Mouse (Mus musculus) erythroid progenitor cell, adult 5-6 weeks (primary cell): ENCODE measurements around the gene Ntn3. TPM values are rescaled to one million over a fixed set of nuclear protein-coding genes. Genes with fewer than 3 reads are reported as not detected.

Experiments
- ATAC-seq: replicated peaks from 2 replicates; pipeline ENCODE4 v1.8.0; 2016; ENCODE audit warnings: moderate number of reproducible peaks, mild to moderate bottlenecking, moderate TSS enrichment, inconsistent platforms; ENCODE audit not compliant: poor library complexity, low FRiP score, severe bottlenecking
- total RNA-seq, 2 experiments: library from RNA; stranded (forward) in 1 of 2; stranded (reverse) in 1 of 2; fragments of 150-400 nt in 1 of 2; fragments of 186-747, 209-891 nt in 1 of 2; gene quantifications; 2 replicates each; pipeline versions ENCODE4 v1.2.3 to v1.2.4; 2015 to 2017; ENCODE audit warnings: low replicate concordance in 2 of 2

Ntn3 gene
- total RNA-seq (2015; ENCODE audit: low replicate concordance) (not detected in 2 replicates), total RNA-seq (2017; ENCODE audit: low replicate concordance) (not detected in 2 replicates)

DNA sequence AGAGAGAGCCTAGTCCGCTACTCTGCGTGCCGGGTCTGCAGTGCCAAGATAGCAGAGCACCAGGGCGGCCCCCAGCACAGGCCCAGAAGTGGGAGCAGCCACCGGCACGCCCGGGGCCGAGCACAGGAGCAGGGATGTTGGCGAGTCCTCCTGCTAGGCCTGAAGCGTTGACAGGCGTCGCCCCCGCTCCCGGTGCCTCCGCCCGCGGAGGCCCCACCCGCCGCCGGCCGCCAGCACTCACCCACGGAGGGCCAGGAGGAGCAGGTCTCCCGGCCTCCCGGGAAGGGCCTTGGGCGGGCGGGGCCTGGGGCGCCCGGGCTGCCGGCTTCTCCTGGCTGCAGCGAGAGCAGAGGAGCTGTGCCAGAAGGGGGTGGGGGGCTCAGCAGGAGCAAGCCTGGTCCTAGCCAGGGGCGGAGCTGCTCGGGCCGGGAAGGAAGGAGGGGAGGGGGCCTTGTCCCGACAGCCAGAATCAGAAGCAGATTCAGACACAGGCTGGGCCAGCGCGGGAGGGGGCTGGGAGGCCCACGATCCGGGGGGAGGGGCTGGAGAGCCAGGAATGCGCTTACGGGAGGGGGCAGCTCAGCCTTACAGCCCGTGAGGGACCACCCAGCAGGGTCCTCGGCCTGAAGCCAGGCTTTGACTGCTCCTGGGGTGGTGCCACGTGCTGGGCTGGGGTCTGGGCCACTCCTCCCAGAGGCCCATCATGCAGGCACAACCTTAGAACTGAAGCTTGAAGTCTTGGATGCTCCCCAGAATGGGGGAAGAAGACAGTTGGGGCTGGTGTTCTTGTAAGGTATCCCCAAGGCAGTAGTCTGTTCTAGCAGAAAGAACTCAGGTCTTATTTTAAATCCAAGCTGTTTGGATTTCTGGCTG is at the start of gene Ntn3:
Ntn3 (minus strand) TSS at position 489 of the 873 bp plus-strand sequence.
- peak; percentile 76 for ATAC-seq

DNA sequence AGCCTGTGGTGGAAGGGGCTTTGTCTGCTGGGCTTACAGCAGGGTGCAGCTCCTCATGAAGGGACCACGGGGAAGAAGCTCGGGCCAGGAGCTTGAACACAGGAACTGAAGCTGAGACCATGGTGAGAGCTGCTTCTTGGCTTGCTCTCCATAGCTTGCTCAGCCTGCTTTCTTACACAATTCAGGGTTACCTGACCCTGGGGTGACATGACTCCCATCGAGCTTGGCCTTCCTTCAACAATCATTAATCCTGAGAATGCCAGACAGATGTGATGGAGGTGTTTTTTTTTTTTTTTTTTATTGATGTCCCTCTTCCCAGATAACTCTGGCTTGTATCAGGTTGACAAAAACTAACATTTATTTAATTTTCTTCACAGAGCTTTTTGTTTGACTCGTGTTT is 49.6 kb upstream of the Ntn3 start:
- no peak for ATAC-seq

DNA sequence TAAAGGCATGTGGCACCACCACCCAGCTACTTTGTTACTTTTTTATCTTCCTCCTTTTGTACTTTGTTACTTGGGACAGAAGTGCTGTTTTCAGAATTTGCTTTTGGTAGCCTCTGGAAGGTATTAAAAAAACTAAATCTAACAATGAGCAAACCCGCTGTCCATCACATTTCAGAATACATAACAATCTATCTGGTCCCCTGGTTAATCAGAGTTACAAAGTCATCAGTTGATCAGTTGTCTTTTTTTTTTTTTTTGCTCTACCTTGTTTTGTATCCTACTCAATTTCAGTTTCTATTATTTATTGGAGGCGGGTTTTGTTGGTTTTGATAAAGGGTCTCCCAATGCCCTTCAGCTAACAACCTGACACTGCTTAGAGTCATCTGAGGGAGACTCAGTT is 43.0 kb upstream of the Ntn3 start:
- no peak for ATAC-seq

DNA sequence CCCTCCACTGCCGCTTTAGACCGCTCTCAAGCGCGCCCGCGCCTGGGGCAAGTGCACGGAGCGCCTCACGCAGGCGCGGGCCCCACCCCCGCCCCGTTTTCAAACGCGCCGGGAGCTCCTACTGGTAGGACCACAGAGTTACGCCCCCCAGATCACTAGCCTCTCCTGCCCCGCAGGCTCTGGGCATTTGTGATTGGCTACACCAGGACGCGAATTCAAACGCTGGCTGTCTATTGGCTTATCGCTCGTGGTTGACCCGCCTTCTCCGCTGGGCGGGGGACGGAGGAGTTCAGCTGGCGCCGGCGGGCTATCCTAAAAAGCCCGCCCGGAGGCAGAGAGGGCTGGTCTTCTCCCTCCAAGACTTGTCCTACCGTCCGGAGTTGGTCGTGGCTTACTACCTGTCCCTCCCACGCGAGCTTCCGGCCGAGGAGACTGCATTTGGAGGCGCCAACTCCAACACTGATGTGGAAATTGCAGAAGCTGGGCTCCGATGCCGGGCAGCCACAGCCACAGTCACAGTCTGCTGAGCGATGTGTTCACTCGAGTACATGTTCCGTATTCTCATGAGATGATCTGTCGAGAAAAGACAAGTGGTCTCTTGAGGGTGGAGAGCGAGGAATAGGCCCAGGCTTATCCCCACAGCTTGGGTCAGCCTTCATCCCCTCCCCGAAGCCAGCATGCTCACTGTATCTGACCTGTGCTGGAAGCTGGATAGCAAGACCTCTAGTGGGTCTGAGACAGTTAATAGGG is 42.2 kb upstream of the Ntn3 start, which contains the start of gene Ccnf:
Ccnf (minus strand) TSS at position 165 of the 750 bp plus-strand sequence.
- peak; percentile 95 for ATAC-seq

DNA sequence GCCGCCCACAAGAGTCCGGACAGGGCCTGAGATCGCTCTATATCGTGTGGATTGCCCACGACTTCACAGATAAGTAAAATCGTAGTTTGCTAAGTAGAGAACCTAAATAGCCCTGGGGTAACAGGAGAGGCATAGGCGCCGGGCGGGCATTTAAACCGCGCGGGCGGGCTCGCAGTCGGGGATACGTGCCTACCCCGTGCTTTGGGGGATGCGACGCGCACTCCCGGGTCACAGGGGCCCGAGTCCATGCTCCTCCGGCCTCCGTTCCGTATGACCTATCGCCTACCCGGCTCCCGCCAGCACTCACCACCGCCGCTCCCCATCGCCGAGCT is 41.6 kb upstream of the Ntn3 start:
- 0 out of 2 replicates have a peak, but pooled peaks have one; percentile 0 for ATAC-seq

DNA sequence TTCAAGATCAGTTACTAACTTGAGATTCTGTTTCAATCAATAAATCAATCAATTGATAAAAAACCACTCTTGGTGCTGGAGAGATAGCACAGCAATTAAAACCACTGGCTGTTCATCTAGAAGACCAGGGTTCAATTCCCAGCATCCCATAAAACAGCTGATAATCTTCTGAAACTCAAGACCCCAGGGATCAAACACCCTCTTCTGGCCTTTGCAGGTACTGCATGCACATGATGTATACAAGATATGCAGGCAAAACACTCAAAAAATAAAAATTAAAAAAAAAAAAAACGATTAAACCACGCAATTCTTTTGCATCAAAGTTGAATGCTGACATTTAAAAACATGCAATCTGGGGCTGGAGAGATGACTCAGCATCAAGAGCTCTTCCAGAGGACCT is 39.3 kb upstream of the Ntn3 start:
- ATAC-seq: no peak

DNA sequence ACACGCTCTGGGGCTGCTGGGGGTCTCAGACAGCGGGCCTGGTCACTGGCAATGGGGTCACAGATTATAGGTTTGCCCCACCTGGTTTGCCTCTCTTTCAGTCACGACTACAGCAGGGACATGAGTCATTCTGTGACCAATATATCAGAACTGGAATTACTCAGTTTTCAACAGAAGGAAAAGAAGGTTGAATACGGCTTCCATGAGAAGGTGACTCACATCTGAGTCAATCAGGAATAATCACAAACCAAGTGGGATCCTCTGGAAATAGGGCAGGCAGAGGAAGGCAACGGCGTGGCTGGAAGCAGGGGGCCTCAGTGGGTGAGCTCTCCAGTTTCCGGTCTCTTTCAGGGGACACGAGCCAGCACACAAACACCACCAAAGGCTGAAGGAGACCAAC is 34.7 kb upstream of the Ntn3 start:
- no peak for ATAC-seq

DNA sequence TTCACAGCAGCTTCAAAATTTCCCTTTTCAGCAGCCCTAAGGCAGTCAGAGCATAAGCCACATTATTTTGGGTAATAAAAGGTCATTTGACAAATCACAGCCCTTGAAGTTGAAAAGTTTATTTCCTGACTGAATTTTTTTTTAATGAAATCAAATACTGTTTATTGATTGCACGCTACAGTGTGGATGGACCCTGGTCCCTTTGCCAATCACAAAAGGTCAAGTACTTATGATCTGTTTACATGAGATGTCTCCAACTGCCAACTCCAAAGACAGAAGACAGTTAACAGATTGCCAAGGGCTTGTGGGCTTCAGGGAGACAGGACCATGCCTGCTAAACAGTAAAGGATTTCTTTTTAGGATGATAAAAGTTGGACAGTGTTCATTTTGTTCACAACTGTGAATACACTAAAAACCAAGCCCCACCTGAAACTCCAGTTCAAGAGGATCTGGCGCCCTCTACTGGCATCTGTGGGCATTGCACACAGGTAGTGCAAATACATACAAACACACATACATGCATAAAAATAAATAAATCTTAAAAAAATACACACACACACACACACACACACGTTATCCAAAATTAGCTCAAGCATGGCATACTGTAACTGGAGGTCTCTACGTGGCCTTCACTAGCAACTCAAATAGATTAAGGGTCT is 34.1 kb upstream of the Ntn3 start:
- ATAC-seq: no peak

DNA sequence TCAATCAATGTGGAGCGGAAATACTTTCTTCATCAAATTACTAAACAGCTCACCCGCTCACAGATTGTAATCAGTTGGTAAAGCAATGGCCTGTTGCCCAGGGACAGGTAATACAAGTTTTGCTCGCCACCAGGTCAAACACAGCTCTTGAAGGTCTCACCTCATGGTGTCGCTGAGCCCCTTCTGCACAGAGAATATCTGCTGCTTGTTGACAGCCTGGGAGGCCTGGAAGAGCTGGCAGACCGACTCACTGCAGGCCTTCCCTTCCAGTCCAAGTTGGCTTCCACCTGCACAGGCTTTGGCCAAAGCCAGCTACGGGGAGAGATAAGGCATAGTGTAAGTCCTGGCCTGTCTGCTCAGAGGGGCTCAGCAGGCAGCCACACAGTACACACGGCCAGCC is 27.6 kb upstream of the Ntn3 start:
- no peak for ATAC-seq

DNA sequence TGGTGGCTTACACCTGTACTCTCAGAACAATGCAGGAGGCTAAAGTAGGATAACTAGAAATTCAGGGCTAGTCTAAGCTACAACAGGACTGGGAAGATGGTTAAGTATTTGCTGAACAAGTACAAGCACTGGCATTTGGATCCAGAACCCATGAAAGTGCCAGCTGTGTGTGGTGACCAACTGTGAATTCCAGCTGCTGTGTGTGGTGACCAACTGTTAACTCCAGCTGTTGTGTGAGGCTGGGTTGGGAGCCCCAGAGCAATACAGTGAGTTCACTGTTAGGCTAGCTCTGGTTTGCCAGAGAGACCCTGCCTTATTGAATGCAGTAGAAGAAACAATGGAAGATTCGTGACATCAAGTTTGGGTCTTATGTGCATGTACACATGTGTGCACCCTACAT is 27.1 kb upstream of the Ntn3 start:
- ATAC-seq: no peak

DNA sequence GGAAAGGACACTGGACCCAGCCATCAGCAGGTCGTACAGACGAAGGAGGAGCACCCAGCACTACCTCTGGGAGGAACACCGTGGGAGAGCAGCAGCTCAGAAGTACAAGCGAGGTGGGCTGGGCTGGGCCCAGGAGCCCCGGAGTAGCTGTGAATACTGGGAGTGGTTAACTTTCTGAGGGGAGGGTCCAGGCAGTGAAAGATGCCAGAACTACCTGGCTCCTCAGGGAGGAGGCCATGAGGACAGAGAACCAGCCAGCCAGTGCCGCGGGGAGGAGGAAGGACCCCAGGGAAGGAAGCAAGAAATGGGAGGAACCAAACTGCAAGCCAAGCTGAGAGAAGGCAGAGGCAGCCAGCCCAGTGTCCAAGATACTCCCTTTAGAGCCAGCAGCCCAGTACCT is 18.6 kb upstream of the Ntn3 start:
- ATAC-seq: no peak

DNA sequence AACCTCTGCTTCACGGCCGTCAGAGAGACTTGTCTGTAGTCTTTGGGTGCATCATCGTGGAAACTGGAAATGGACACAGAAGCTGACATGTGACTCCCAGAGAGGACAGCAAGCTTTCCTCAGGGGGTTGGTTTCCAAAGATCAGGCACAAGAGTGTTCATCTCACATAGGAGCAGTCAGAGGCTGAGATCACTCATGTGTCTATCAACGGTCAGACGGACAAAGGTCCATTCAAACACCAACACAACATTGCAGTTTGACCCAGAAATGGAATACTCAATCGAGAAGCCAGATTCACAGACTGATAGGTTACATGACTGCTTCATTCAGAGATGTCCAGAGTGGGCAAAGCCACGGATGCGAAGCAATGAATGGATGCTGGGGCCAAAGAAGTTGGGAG is 17.4 kb upstream of the Ntn3 start:
- no peak for ATAC-seq

DNA sequence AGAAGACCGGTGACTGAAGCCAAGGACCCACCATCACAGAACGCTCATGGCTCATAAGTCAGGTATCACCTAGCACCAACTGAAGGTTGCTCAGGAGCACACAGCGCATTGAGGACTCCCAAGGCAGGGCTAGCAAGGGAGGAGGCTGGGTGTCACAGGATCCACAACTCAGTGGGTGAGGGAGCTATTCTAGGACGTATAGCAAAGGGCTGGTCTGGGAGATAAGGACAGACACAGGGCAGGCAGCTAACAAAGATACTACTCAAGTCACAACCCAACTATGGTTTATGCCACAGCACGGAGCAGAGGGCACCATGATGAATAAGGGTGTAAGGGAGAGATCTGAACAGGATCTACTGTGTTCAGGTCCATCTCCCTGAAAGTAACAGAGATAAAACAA is 16.5 kb upstream of the Ntn3 start:
- ATAC-seq: peak; percentile 78

DNA sequence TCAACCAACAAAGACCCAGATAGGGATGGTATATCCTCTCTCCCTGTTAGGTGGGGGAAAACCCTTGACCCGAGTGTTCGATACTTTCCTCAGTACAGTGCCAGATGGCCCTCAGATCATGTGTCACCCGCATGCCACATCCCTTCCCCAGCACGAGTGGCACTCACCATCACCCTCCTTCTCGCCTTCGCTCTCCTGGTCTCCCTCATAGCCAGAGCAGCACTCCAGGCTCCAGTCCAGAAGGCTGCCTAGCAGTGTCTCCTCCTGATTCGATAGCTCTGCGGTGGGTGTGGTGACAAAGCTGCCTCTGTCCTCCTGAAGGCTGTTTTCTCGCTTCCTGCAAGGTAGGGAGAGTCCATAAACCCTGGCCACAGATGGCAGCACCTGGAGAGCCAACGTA is 15.4 kb upstream of the Ntn3 start:
- ATAC-seq: no peak

DNA sequence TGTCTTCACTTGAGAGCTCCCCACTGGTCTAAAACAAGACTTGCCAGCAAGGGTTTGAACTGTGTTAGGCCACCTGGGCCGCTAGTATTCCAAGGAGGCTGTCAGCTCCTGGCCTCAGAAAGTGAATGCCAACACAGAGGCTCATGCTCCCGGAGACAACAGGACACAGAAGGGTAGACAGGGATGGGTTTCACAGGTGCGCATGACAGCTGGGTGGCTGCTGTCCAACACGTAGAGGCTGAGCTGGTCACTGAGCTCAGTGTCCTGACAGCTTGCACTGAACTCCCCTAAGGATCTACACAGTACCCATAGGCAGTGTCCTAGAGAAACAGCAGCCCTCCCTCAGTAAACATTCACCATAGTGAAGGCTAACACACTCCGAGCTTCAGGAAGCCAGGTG is 14.2 kb upstream of the Ntn3 start:
- ATAC-seq: no peak

DNA sequence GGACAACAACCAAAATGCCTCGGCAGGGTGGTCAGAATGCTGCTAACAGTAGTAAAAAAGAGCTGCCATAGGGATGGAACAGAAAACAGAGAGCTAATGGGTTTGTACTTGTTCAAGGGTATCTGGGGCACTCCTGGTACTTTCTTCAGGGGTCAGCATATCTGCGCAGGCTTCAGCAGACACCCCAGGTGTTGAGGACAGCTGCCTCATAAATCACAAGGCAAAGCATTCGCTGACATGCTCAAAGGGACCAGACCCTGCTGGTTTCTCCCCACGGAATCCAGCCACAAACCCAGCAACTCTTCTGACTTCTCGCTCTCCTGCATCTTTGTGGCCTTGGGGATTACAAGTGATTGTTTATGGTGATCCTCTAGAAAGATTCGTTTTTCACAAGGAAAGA is 13.3 kb upstream of the Ntn3 start:
- no peak for ATAC-seq

DNA sequence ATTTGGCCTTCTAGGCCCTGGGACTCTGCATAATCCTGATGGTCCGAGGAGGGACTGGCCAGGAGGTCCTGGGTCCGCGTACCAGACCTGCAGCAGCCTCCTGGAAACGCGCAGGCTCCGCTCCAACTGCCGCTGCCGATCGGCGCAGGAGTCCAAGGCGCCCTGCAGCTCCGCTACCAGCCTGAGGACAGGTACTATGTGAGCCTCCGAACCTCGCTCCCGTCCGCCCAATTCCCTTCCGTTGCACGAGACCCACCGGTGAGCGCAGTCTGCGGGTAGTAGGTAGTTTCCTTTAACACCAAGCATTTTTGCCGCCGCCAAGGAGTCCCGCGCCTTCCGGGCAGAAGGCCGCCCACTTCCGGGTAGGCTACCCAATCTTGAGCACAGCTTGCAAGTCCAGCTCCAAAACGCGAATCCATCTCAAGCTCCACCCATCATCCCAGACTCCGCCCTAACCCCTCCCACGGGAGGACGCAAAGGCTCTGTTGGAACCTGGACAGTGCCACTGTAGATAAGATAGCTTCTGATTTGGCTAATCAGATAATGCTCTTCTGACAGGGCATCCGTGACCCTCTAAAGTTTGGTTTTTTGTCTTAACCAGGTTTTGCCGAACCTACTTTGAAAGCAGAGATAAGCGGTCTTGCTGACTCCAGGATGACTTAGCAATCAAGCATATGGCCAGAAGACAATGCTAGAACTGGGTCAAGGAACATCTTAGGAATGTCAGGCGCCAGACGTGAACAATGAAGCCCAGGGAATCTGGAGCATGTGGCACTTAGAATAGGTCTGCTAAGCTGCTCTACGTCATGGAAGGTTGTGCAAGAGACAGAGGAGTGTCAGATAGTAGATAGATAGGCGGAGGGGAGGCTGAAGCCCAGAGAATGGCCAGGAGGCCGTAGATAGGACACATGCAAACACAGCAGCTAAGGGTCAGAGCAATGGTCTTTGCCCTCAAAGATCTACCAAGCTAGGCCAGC is 11.4 kb upstream of the Ntn3 start, which contains the start of gene Tedc2:
Tedc2 (minus strand) TSS at position 417 of the 977 bp plus-strand sequence.
- peak; percentile 91 for ATAC-seq

DNA sequence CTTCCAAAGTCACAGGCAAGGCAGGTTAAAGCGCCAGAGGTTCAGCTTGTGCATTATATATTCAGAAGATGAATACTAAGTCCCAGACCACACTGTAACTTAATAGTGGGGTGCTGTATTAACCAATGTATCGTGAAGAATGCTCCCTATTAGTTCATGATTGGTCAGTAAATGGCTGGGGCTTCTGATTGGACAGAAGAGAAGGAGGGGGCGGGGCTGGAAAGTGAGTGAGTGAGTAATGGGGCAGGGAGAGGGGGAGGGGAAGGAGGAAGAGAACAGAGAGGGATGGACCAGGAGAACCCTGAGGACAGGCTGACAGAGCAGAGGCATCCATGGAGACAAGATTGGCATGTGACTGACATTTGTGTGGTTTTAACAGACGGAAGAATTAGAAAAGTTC is 7.5 kb upstream of the Ntn3 start:
- no peak for ATAC-seq

DNA sequence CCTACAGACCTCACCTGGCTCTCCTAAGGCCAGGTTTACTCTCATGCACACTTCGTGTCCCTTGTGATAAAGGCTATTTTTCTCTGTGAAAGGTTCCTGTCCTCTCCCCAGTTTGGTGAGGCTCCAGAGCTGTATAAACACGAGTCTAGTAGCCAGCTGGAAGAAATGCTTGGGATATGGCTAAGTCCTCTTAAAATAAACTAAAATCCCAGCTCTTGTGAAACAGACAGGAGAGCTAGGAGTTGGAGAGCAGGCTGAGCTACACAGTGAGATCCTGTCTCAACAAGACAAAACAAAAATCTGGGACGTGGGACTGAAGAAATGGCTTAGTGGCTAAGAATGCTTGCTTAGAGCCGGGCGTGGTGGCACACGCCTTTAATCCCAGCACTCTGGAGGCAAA is 3.9 kb upstream of the Ntn3 start:
- no peak for ATAC-seq
